Mouse (Mus musculus) frontal cortex, postnatal 25 days (tissue): ENCODE results near the gene Atp8b4.

Experiments
- DNase-seq, 2 experiments: peaks; one replicate each; pipeline ENCODE4 v3.0.0; 2022; ENCODE audit warnings: low spot score in 2 of 2

Atp8b4 gene

DNA sequence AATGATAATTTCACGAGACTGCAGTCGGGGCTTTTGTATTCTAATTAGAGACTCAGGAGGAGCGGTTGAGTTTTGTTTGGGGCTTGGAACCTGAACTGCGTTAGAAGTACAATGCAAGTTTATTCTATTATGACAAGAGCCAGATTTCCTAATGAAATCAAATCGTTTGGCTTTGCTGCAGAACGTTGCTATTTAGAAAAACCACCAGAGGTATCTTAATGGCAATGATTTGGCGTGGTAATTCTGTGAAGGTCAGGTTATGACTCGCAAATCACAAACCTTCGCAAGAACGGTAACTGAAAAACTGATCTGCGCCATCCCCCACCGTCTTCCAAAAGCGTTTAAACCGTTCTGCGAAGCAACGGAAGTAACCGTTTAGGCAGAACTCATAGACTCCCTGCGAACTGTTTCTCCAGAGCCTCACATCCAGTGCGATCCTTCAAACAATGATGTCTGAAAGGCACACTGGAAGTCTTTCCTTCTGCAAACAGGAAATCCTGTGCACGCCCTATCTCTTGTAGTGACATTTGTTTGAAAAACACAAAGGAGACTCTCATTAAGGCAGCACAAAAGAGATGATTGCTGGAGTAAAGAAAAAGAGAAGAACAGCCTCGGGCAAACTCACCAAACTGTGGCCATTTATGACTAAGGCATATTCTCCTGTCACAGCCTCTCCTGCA, 139.2 kb downstream of the Atp8b4 start:
- DNase-seq, result no peak

DNA sequence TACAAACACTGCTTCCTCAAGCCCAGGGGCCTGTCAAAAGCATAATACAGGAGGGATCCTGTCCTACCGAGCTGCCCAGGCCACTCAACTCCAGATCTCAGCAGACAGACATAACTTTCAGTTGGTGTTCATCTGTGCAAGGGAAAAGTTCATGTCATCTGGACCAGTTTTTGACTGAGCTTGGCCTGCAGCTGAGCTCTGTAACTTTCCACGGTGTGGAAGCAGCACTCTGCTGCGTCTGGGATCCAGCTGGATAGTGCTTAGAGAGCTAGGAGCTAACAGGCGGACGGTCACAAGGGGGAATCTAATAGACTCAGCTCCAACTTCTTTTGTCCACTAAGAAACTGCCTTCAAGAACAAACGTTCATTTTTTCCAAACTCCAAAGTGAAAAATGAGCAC, 139.8 kb downstream of the Atp8b4 start:
- no peak for DNase-seq

DNA sequence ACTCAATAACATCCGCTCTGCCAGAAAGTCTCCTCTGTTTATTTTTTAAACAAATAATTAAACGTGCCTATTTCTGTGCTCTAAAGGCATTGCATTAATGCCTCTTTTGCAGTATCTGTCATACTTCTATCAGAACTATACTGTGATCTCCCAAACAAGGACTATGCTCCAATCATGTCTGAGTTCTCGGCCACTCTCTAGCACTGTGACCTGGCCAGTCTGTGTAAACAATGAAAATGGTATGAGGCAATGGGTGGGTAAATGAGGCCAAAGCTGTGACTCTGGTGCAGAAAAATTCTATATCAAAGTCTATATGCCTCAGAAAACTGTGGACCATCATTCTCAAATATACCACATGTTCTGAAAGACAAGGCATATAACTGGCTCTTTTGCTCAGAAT, 140.5 kb downstream of the Atp8b4 start:
- no peak for DNase-seq

GRCm38 (mm10) chr2:126359278-126359677, 141.2 kb downstream of the Atp8b4 start:
- DNase-seq, result no peak

- no peak for DNase-seq
Measured at GRCm38 (mm10) chr2:126358741-126359140, 141.7 kb downstream of the Atp8b4 start.

GRCm38 (mm10) chr2:126355259-126355658, 145.2 kb downstream of the Atp8b4 start:
- DNase-seq, result no peak

DNA sequence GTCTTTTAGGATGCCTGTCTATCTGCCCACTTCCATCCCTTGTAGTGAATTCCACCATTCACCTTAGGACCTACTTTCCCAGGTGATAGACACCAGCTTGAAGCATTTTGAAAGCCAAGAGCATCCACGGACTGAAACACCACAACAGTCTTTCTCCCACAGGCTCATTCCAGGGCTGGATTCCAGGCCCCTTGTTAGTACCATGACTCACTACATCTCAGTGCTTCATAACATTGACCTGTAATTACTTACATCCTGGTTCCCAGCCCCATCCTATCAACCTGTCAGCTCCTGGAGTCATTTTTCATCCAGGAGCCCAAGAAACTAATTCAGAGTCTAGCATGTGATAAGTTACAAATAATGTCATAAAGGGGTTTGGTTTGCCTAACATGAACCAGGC, 148.7 kb downstream of the Atp8b4 start:
- DNase-seq, result no peak

- DNase-seq, result no peak
Measured at GRCm38 (mm10) chr2:126343026-126343593, 157.4 kb downstream of the Atp8b4 start.

DNA sequence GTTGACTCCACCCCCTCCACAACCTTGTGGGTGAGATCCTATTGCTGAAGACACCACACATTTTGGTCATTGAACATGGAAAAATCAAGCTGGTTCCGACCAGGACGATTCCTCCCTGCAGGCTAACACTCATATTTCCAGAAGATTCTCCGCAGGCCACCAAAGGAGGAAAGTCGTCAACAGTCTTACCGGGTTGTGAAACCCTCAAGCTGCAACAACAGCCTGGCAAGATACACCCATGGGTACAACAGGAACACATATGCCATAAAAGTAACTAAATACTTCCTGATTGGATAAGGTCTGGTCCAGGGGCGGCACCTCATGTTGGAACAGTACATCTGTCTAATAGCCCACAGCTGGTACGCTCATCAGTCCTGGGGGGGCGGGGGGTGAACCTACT, 159.0 kb downstream of the Atp8b4 start:
- no peak for DNase-seq

- no peak for DNase-seq
Measured at GRCm38 (mm10) chr2:126340201-126340600, 160.3 kb downstream of the Atp8b4 start.

GRCm38 (mm10) chr2:126339516-126339915, 161.0 kb downstream of the Atp8b4 start:
- DNase-seq, result no peak

- DNase-seq, result no peak
Measured at GRCm38 (mm10) chr2:126337143-126337542, 163.3 kb downstream of the Atp8b4 start.

DNA sequence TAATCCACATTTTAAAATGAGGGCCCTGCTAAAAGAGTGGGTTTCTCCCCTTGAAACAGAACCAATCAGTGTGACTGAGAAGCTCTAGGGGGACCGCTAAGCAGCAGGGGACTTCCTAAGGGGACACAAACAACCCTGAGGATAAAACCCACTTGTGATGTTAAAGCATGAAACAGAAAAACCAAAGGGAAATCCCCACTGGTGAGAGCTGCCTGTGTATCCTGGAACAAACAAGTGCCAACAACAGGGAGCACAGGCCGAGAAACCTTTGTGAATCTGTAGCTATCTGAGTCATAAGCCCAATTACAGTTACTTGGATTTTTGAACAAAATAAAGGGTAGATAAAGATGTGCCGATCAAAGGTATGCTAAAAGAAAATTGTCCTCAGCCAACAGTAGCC, 168.7 kb downstream of the Atp8b4 start:
- no peak for DNase-seq

DNA sequence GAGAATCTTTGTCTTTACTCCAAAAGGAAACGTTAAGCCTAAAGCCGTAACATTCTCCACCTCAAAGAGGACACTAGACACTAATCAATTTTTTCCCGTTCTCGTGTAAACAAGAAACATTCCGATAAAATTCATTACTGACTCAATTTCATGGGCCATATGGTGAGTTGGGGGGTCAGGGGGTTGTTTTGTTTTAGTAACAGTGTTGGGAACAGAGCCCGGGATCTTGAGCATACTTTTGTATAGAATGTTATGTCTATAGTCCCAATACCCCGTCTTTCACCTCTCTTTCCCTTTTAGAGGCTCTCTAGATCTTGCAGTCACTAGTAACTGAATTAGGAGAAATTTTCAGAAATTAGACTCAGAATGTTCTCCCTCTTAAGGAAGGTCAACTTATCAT, 177.3 kb downstream of the Atp8b4 start:
- no peak for DNase-seq

GRCm38 (mm10) chr2:126322631-126323031, 177.8 kb downstream of the Atp8b4 start:
- no peak for DNase-seq

DNA sequence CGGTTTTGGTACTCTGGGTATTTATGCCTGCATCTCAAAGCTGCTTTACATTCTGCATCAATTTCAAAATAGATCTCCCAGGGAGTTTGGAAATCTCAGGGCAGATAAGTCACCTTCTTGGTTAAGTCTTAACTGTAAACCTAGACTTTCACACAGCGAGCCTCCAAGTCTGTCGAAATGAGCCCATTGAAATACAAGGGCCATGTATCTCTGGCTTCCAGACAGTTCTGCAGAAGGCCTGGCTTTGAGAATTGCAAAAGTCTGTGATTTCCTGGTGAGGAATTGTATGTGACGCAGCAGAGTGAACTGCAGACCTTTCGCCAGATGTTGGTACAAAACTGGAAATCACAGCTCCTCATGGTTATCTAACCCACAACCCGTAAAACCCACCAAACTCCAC, 182.4 kb downstream of the Atp8b4 start:
- no peak for DNase-seq

- DNase-seq, result no peak
Measured at GRCm38 (mm10) chr2:126316942-126317341, 183.5 kb downstream of the Atp8b4 start.

DNA sequence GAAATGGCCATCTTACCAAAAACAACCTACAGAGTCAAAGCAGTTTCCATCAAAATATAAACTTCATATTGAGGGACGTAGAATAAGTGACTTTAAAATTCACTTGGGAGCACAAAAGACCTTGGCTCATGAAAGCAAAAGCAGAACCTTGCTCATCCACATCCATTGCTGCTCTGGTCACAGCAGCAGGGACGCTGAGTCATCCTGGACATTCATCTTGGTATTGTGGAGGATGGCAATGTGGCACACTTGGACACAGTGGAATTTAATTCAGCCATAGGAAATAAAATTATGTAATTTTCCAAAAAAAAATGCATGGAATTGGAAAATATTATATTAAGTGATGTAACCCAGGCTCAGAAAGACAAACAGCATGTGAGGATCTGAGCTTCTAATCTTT, 184.1 kb downstream of the Atp8b4 start:
- DNase-seq, result no peak

DNA sequence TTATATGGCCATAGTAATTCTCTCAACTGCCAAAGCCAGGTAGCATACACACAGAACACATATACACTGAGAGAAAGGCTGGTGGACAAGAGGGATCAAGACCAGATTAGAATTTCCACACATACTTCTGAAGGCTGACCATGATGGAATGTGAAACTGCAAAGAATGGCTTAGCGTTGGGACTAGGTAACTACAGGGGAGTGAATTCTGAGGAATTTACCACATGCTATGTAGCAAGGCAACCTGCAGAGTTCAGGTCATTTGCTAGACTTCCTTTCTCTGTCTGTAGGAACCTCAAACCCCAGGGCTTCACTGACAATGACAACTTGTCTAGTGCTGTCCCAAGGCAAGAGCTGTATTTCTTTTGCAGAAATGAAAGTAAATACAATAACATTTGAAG, 189.4 kb downstream of the Atp8b4 start:
- DNase-seq, result no peak

- DNase-seq, result no peak
Measured at GRCm38 (mm10) chr2:126309994-126310393, 190.5 kb downstream of the Atp8b4 start.

DNA sequence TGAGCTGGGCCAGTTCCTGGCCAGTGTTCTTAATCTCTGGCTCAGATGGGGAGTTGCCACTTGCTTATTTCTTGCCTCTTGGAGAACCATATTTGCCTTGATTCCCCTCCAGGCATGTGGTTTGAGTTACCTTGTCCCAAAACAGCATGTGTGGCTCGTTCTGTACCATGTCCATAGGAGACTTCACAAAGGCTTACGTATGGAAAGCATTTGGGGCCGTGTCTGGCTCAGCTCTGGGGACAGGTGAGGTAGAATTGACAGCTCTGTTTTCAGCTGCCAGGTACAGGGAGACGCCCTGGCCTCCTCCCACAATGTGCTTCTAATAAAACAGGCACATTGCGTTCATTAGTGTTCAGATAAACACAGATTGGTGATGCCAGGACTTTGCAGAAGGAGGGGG, 195.9 kb downstream of the Atp8b4 start:
- DNase-seq, result no peak

DNA sequence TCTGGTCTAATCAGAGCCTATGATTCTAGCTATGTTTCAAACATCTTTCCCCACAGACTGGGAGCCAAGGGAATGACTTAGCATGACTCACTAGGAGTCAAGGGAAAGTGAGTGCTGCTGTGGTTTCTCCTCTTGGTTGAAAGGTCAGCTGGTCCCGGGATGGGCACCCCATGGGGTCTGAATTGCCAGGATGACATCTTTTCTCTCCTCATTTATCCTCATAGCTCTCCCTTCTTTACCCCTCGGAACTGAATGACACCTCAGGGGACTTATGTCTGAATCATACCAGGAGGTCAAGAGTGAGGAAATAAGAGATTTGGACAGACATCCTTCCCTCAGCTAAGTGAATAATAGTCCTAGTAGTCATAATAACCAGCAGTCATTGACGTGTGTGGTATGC, 197.2 kb downstream of the Atp8b4 start:
- DNase-seq, result no peak

GRCm38 (mm10) chr2:126302381-126302780, 198.1 kb downstream of the Atp8b4 start:
- no peak for DNase-seq

DNA sequence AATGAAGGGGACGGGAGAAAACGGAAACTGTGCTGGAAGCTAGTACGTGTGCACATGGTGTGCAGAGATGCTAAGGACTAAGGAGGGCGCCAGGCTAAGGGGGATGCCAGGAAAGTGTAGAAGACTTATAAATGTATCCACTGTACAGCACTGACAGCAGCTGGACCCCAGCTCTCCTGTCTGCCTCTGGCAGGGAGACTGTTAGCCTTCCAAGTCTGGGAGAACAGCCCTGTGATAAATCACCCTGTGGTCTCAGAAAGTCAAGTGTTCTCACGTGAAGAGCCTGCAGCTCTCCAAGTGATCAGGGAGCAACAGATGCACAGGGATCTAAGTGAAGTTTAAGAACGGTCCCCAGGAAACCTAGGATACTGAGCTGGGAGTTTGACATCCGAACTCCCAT, 209.8 kb downstream of the Atp8b4 start:
- no peak for DNase-seq
